Mouse (Mus musculus) adipose tissue, adult 10 weeks (tissue): ENCODE data around the gene Prickle2. TPM values are rescaled to one million over a fixed set of nuclear protein-coding genes. Genes with fewer than 3 reads are reported as not detected.

Experiments used
- polyA plus RNA-seq: library from polyadenylated mRNA; stranded (reverse); fragments of 350-450 nt; fragmentation: Illumina TruSeq; extraction: RNeasy Lipid Tissue Mini Kit (QIAGEN cat#74804); gene quantifications from one replicate; pipeline ENCODE4 v1.2.3, GENCODE M21; 2014; ENCODE audit warnings: low read depth, low replicate concordance

The Prickle2 gene
- polyA plus RNA-seq = 4.5 TPM

GRCm38 (mm10) chr6:92706145-92706466, at the start of gene Prickle2:
TSS of gene Prickle2 (minus strand) at chr6:92706155.

Other genes starting within 250 kb of the Prickle2 start
- gene A730049H05Rik, start 110.3 kb upstream of the Prickle2 start, polyA plus RNA-seq = 0.45 TPM
- 0.10 TPM for gene Gm15737, start 163.2 kb upstream of the Prickle2 start, polyA plus RNA-seq
- 15.6 TPM for gene Adamts9, start 237.3 kb upstream of the Prickle2 start, polyA plus RNA-seq